Mouse (Mus musculus) cerebellum, adult 11 months (tissue): ENCODE results near the gene Robo1.

Source experiments
- DNase-seq: peaks from one replicate; pipeline ENCODE4 v3.0.0; 2022

Robo1 gene

DNA sequence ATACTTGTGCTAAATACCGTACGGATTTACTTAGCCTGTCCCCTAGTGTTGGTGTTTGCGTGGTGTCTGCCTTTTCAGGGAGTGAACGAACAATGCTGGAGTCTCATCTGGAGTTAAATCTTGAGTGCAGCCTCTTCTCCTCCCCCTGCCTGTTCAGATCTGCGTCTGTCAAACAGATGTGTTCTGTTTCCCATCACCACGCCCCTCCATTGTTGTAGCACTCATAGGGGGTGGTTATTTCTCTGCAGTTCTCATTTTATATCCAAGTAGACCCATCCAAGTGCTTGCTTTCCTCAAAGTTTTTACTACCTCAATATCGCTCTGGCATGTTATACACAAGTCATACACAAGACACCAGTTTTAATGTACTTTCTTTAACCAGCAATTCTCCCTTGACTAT, 708.7 kb downstream of the Robo1 start:
- DNase-seq, result no peak

DNA sequence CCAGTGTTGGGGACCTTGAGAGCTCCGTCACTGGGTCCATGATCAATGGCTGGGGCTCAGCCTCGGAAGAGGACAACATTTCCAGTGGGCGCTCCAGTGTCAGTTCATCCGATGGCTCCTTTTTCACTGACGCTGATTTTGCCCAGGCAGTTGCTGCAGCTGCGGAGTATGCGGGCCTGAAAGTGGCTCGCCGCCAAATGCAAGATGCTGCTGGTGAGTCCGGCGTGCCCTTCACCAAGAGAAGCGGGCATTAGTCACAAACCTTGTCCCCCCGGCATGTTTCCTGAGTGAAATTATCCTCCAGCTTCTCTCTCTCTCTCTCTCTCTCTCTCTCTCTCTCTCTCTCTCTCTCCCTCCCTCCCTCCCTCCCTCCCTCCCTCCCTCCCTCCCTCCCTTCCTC, 716.2 kb downstream of the Robo1 start:
- no peak for DNase-seq

GRCm38 (mm10) chr16:73027692-73028091, 719.6 kb downstream of the Robo1 start:
- DNase-seq, result no peak

DNA sequence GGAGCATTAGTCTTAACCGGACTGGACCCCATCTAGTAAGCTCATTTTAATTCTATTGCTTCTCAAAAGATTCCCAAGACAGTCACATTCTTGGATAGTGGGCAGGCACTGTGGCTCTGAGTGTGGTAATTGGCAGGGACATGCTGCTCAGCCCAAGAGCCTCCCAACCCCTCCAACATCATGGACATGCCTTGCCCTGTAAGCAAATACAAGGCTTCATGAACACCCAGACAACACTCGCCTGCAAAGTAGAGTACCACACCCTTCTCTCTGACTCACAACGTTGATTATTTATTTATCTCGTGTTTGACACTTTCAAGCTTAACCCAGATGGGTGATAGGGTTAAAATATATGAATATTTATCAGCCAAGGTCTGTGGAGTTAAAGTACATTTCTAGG, 722.9 kb downstream of the Robo1 start:
- no peak for DNase-seq

DNA sequence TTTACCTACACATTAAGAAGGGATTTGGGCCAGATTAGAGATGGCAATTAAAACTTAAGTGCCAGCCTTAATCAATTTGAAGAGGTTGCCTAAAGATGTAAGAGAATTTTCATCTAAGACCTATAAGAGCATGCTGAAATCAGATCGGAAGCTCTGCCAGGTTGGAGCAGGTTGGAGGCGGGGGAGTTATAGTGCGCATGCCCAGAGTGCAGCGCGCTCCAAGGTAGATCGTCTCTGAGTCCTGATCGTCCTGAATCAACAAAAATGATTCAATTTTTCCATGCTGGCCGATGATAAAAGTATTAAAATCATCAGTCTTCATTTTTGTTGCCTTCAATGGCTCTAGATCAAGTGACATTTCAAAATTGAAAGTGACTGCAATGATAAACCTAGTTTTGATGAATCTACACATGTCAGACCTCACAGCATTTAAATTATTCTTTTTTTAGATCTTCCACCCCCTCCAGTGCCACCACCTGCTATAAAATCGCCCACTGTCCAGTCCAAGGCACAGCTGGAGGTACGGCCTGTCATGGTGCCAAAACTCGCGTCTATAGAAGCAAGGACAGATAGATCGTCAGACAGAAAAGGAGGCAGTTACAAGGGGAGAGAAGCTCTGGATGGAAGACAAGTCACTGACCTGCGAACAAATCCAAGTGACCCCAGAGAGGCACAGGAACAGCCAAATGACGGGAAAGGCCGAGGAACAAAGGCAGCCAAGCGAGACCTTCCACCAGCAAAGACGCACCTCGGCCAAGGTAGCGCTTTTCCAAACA, 727.3 kb downstream of the Robo1 start:
- DNase-seq, result peak; percentile 76

GRCm38 (mm10) chr16:73038552-73038951, 730.4 kb downstream of the Robo1 start:
- no peak for DNase-seq

DNA sequence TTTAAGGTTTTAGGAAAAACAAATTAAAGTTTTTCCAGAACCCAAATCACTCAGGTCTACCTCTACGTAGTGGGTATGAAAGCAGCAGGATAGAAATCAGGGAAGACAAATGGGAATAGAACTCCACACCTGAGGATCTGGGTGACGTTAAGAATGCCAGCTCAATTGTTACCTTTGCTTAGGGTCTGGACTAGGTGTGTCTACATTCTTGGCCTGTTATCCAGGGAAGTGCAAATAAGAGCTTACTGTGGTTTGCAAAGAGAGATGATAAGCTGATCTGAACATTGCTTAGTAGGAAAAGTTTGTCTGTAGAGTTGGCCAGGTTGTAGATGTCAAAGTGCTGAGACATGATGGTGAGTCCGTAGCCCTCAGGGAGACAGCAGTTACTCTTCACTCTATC, 754.4 kb downstream of the Robo1 start:
- no peak for DNase-seq

DNA sequence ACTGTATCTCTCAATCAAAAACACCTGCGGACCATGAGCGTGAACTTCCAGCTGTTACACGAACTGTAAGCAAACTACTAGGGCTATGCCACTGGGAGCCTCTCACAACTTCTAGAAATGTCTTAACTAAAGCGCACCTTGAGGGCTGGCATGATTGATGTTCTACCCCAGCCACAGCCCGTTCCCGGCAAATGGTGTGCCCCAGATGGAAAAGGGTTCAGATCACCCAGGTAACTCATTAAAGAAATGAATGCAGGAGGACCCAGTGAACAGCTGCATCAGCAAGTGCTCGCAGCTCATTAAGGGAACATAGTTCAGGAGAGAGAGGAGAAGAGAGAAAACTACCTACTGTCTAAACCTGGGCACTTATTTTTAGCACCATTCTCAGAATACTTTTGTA, 759.7 kb downstream of the Robo1 start:
- no peak for DNase-seq

GRCm38 (mm10) chr16:73072047-73072446, 763.9 kb downstream of the Robo1 start:
- DNase-seq, result no peak

DNA sequence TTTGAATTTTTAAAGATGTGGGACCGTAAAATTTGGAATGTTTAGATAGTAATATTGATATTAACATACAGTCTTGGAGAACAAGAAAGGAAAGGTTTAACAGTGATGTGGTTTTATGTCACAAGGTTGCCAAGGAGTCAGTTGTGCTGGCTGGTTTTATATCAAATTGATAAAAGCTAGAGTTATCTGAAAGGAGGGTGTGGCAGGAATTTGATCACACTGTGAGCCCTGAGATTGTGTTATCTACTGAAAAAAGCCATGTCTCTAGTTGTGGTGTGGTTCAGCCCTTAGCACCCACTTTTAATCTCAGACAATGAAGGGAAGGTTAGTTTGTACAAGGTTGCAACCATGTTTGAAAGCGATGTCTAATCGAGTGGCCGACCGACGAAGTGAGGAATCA, 764.8 kb downstream of the Robo1 start:
- DNase-seq, result no peak

DNA sequence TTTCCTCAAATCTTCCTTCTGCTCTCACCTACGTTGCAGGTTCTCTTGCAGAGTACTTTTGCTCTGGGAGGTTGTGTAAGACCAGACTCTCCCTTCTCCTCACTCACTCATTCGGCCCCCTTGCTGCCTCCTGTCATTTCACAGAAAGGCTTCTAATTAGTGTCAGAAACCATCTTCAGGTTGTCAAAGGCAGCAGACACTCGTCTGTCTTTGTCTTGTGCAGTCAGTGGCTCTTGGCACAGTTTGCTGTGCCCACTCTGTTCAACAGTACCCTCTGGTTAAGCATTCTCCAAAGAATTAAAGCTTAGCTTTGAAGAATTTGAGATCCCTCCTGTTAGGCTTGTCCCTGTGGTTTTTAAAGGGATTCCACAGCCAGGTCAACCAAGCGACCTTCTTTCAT, 774.3 kb downstream of the Robo1 start:
- no peak for DNase-seq

- DNase-seq, result no peak
These were observed 775.0 kb downstream of the Robo1 start for GRCm38 (mm10) chr16:73083077-73083476.
